Mouse (Mus musculus): ENCODE results near the gene Cdiptos.

Gene Cdiptos

GRCm38 (mm10) chr7:127014320-127014719 is 38.4 kb upstream of the Cdiptos start, which contains the start of gene Mvp:
TSS of gene Mvp (minus strand) at chr7:127014621.
- DNase-seq (ENCODE audit: low spot score in 2 of 2): peak; percentile 70 to 72

- no peak for DNase-seq (ENCODE audit: low spot score in 2 of 2)
Observed at GRCm38 (mm10) chr7:127013385-127013784, 37.5 kb upstream of the Cdiptos start.

GRCm38 (mm10) chr7:127012845-127013244 is 36.9 kb upstream of the Cdiptos start:
- no peak for DNase-seq (ENCODE audit: low spot score in 2 of 2)

GRCm38 (mm10) chr7:127012374-127012773 is 36.5 kb upstream of the Cdiptos start:
- DNase-seq (ENCODE audit: low spot score in 2 of 2): no peak

GRCm38 (mm10) chr7:127011717-127012116 is 35.8 kb upstream of the Cdiptos start:
- no peak for DNase-seq (ENCODE audit: low spot score in 2 of 2)

GRCm38 (mm10) chr7:127011051-127011450 is 35.2 kb upstream of the Cdiptos start:
- no peak for DNase-seq (ENCODE audit: low spot score in 2 of 2)

GRCm38 (mm10) chr7:127009307-127010085 is 33.6 kb upstream of the Cdiptos start:
- DNase-seq (ENCODE audit: low spot score in 2 of 2): no peak

GRCm38 (mm10) chr7:127008239-127009019 is 32.5 kb upstream of the Cdiptos start:
- DNase-seq (ENCODE audit: low spot score in 2 of 2): peak in 1 of 2 experiments; percentile 32

- no peak for DNase-seq (ENCODE audit: low spot score in 2 of 2)
Observed at GRCm38 (mm10) chr7:127007313-127008024, 31.6 kb upstream of the Cdiptos start.

GRCm38 (mm10) chr7:127004122-127004875 is 28.4 kb upstream of the Cdiptos start:
- DNase-seq (ENCODE audit: low spot score in 2 of 2): no peak

- no peak for DNase-seq (ENCODE audit: low spot score in 2 of 2)
Observed at GRCm38 (mm10) chr7:127003620-127004019, 27.7 kb upstream of the Cdiptos start.

- no peak for DNase-seq (ENCODE audit: low spot score in 2 of 2)
Observed at GRCm38 (mm10) chr7:126999568-126999967, 23.7 kb upstream of the Cdiptos start.

GRCm38 (mm10) chr7:126996449-126996848 is 20.6 kb upstream of the Cdiptos start:
- DNase-seq (ENCODE audit: low spot score in 2 of 2): no peak

GRCm38 (mm10) chr7:126988816-126989215 is 12.9 kb upstream of the Cdiptos start:
- DNase-seq (ENCODE audit: low spot score in 2 of 2): no peak

- DNase-seq (ENCODE audit: low spot score in 2 of 2): no peak
Observed at GRCm38 (mm10) chr7:126986319-126986718, 10.4 kb upstream of the Cdiptos start.

- DNase-seq (ENCODE audit: low spot score in 2 of 2): no peak
Observed at GRCm38 (mm10) chr7:126984667-126985444, 9.0 kb upstream of the Cdiptos start.

GRCm38 (mm10) chr7:126983113-126983512 is 7.2 kb upstream of the Cdiptos start:
- no peak for DNase-seq (ENCODE audit: low spot score in 2 of 2)

- DNase-seq (ENCODE audit: low spot score in 2 of 2): no peak
Observed at GRCm38 (mm10) chr7:126982054-126982453, 6.2 kb upstream of the Cdiptos start.

GRCm38 (mm10) chr7:126981601-126982000 is 5.7 kb upstream of the Cdiptos start:
- no peak for DNase-seq (ENCODE audit: low spot score in 2 of 2)

- DNase-seq (ENCODE audit: low spot score in 2 of 2): no peak
Observed at GRCm38 (mm10) chr7:126978841-126979240, 2.9 kb upstream of the Cdiptos start.
